Mouse (Mus musculus) left cerebral cortex, adult 8-10 months (tissue): ENCODE results near the gene Tns1. TPM values are rescaled to one million over a fixed set of nuclear protein-coding genes. Genes with fewer than 3 reads are reported as not detected.
"Not testable (repeated sequence)": the region's sequence is repeated elsewhere in the genome, so short reads cannot be mapped to it uniquely, and the experiment has no call there.

Experiments
- DNase-seq, 2 experiments: peaks; one replicate each; pipeline ENCODE4 v3.0.0; 2022; ENCODE audit warnings: low spot score in 2 of 2
- total RNA-seq, 4 experiments: library from RNA; stranded (reverse); gene quantifications; 2 replicates each; pipeline ENCODE4 v1.2.4; 2022

The Tns1 gene
- total RNA-seq, 4 experiments from 2014 or later: 40.6 to 59.2 (median 49.2) TPM

DNA sequence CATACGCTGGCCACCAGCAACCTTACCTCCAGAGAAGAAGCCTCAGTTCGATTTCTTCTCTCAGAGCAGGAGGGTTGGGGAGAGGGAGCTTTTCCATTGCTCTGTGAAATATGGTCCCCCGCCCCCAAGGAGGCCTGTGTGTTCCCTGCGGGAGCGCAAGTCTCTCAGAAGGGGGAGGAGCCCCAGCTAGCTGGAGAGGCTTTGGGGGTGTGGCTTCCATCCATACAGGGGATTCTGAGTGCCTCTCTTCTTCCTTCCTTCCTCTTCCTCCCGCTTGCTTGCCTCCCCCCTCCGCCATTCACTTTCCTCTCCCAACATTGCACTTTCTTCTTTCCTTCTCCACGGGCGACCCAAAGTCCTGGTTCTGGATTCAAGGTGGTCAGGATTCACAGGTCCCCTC, 210.2 kb downstream of the Tns1 start:
- DNase-seq: peak in 1 of 2 experiments; percentile 4

DNA sequence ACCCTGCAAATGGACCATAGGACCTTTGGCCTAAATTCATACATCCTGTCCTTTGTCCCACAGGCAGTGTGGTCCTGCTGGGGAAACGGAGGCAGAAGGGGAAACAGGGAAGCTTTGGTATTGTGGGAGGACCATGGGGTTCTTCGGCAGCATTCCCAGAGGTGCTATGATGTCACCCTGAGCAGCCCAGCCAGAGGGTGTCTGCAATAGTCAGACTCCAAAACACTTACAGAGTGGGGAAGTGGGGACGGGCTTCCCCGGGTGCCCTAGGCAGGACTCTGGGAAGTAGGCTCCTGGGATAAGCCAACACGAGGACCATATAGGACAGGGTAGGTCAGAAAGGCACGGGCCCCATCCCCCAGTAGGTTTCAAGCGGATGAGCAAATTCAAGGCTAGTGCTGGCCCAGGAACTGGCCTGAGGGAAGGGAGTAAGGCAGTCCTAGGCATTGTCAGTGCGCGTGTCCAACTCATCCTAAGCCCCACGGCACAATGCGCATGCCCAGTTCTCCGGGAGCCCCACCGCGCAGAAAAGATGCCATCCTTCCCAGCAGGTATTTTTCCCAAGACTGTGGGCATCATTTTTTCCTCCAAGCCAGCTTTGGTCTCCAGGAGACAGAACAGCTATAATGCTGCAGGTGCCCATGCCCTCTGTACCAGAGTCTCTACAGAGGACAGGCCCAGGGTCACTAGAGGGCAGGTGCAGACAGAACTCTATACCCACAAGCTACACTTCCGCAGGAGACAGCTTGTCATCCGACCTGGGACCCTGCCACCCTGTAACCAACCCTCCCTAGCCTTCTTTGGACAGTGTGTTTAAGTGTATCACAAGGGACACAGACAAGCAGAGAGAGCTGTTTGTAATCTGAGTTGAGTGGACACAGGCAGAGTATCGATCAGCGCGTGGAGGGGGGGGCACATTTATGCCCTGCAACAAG, 210.9 kb downstream of the Tns1 start:
- peak in 1 of 2 experiments; percentile 4 for DNase-seq

DNA sequence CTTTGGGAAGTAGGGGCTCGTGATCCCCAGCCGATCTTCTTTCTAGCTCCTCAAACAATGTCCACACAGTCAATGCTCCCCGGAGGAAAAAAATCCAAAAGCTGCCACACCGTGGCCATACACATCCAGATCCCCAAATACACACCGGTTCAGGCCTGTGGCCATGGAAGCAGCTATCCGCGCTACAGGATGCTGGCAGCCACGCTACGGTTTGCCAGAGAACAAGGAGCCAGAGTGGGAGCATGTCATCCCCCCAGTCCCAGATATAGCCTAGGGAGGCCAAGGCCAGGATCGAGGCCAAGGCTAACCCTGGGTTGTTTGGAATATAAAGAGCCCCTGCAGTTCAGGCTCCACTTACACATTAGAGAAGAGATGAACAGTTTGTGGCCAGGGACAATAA, 211.8 kb downstream of the Tns1 start:
- DNase-seq: peak in 1 of 2 experiments; percentile 2

DNA sequence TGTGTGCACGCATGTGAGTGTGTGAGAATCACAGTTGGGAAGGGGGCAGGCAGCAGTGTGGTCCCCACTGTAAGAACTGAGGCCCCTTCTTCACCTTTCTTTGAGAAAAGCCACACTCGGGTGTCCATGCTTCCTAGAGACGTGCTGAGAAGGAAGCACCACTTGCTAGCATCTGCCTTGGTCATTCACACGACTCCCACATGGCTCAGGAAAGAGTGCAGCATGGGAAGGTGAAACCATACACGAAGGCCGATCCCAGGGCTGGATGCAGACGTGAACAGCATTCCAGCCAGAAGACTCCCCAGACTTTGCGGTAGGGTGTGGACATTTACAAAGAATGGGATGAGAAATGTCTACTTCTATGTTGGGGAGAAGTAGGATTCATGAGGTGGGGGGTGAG, 212.3 kb downstream of the Tns1 start:
- DNase-seq: peak in 1 of 2 experiments; percentile 0

DNA sequence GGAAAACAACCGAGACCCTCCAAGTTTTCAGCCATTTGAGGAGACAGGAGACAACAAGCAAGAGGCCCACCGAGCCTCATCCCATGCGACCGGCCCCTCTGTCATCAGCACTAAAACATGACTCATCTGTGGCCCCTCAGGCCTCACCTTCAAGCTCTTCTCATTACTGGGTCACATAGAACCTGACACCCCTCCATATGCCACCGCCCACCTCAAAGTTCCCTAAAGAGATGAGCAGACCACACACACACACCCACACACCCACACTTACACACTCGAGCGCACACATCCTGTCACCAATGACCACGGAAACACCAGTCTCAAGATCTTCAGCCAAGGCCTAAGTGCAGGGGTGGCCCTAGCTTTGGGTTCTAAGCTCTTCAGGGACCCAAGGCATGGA, 213.5 kb downstream of the Tns1 start:
- DNase-seq: peak in 1 of 2 experiments; percentile 6

DNA sequence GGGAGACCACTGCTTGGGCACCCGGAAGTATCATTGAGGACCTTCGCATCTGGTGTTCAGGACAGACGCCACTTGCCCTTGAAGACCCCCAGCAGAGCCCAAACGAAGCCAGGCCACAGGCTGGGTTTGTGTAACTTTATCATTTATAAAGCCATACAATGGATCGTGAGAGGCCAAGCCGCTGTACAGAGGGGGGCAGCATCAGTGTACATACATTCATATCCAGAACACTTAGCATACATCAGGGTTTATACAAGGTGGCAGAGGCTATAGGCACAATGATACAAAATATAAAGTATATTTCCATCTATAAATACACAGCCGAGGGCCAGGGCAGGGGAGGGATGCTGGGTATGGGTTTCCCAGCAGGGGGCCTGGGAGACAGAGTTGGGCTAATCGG, 214.1 kb downstream of the Tns1 start:
- DNase-seq: peak in 1 of 2 experiments; percentile 1

DNA sequence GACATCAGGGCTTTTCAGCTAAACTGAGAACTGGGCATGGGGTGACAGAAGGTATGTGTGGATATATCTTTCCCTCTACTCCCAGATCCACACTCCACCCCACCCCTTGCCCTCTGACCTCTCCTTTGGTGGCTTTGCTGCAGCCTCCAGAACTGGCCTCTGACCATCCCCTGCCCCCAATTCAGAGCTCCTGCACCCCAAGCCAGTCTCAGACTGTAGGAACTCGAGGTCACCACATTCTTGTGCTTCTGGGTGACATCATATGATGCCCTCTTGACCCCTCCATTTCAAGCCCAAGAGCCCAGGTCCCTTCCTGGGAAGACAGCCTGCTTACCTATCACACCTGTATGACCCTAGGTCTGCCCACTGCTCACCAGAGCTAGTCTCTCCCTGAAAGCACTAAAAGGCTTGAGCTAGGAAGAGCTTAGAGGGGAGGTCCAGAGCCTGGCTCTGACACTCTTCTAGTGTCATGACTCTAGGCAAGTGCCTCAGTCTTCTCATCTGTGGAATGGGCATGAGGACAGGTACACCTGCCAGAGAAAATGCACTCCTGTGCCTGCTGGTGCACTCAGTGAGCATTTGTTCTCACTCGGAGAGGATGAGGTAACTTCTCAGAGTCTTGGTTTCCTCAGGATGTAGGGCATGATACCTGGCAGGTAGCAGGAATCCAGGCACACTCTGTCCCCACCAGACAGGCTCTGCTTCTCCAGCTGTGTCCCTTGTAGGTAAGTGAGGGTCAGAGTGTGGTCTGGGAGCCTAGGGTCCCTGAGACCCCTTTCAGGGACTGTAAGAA, 214.9 kb downstream of the Tns1 start:
- DNase-seq: no peak

DNA sequence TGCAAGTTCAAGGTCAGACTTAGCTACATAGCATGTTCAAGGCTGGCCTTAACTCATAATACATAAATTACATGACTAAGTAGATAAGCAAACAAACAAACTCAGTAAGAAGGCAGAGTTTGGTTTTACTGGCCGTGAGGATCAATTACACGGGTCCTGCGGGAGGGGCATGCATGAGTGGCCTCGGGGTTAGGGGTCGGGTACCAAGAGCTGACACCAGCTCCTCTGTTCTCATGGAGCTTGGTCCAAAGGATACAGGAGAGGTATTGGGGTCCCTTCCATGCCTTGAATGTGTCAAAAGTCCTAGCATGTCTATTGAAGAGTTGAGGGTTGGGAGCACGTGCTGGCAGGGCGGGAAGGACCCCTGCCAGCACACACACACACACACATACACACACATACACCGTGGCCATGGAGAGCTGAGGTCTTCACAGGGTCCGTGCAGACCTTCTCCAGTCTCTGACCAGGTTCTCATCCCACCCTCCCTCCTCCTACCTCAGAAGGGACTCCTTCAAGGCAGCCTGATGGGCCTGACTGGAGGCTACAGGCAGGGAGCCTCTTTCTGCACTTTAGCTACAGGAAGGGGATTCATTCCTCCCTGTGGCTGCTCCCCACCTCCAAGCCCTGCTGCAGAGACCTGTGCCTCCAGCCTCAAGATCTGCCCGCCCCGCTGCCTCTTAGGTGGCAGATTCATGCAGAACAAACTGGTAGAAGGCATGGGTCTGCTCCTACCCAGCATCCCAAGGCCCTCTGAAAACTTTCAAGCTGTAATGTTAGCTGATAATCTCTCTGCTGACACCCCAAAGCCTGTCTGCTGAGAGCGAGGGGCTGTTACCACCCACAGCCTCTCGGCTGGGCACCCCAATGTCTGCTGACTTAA, 215.9 kb downstream of the Tns1 start:
- DNase-seq: no peak

DNA sequence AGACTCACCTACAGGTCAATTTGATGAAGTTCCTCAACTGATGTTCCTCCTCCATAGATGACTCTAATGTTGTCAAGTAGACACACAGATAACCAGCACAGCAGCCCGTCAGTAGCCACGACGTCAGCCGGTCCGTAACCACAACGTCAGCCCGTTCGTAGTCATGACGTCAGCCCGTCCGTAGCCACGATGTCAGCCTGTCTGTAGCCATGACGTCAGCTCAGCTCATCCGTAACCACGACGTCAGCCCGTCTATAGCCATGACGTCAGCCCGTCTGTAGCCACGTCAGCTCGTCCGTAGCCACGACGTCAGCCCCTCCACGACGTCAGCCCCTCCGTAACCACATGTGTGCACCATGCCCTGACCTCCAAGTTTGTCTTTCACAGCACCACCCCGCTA, 217.1 kb downstream of the Tns1 start:
- no peak for DNase-seq

DNA sequence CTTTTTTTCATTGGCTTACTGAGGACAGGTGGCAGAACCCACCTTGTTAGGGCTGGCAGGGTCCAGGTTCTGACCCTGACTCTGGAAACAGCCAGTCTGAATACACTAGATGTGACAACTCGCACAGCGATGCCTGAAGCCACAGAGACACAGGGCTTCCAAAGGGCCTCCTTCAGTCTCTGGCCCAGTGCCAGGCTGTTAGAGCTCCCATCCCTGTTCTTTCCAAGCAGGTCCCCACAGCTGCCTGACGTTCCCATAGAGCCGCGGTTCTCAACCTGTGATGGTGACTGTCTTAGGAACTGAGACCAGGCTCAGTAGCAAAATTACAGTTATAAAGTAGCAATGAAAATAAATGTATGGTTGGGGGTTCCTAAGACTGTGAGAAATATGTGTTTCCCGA, 217.9 kb downstream of the Tns1 start:
- no peak for DNase-seq

DNA sequence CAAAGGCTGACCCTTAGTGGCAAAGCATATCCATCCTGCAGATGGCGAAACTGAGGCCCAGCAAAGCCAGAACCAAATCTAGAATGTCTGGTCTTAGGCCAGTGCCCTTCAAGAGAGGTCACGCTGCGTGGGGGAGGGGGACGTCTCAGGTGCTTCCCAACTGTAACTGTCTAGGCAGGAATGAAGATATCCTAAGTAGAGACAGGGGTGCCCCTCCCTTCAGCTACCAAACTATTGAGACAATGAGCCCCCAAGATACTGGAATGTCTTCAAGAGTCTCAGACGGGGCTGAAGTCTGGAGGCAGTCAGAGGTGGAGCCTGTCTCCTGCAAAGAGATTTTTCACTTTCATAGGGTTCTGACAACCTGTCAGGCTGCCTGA, 218.4 kb downstream of the Tns1 start:
- no peak for DNase-seq

DNA sequence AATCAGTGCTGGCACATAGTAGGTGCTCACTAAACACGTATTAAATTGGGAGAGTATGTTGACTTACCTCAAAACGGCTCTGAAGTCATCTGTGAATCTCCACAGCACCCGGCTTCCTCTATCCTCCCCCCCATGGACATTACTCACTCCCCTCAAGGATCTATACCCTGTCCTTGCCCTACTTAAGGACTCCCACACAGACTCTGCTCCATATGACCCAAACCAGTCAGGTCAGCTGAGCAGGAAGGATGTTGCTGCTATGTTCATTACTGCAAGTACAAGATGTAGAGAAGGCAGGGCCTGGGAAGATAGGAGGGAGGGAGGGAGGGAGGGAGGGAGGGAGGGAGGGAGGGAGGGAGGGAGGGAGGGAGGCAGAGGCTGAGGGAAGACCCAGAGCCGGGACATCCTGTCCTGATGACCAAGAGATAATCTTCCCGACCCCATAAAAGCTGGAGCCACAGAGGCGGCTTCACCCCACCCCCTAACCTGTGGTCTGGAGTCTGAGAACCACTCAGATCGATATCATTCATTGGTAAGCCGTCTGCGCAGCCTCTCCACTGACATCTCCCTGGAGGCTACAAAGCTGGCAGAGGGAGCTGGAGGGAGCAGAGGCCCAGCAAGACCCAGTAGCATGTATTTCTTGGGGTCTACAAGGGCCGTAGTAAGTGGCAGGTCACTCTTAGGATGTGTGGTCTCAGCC, 219.0 kb downstream of the Tns1 start:
- DNase-seq: no peak

DNA sequence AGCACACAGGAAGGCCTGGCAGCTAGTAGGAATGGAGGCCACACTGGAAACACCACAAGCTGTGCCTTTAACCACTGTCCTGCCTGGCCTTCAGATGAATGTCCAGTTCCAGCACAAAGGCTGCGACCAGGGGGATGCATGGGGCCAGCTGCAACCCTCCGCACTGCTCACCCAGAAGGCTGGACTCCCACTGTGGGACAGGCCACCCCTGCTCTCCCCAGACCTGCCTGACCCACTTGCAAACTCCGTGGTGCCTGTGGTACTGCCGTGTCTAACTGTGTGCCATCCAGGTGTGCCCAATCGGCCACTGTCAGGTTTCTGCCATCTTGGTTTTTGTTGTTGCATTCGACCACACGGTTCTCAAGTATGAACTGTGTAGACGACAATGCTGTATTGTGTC, 219.6 kb downstream of the Tns1 start:
- DNase-seq: no peak

DNA sequence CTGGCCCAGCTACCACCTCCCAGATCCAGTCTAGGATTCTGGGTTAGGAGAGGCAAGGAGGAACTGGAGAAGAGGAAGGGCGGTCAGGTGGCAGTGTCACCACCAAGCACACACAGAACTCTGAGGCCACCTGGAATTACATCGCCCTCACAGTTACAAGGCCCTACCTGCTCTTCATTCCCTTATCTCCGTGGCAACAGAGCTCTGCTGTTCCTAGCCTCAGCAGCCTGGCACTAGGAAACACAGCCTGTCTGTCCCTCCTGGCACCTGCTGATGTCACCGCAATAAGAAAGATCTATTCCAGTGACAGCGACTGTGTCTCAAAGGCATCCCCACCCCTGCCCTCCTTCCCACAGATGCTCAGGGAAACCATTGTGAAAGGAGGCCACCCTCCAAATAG, 221.2 kb downstream of the Tns1 start:
- no peak for DNase-seq

DNA sequence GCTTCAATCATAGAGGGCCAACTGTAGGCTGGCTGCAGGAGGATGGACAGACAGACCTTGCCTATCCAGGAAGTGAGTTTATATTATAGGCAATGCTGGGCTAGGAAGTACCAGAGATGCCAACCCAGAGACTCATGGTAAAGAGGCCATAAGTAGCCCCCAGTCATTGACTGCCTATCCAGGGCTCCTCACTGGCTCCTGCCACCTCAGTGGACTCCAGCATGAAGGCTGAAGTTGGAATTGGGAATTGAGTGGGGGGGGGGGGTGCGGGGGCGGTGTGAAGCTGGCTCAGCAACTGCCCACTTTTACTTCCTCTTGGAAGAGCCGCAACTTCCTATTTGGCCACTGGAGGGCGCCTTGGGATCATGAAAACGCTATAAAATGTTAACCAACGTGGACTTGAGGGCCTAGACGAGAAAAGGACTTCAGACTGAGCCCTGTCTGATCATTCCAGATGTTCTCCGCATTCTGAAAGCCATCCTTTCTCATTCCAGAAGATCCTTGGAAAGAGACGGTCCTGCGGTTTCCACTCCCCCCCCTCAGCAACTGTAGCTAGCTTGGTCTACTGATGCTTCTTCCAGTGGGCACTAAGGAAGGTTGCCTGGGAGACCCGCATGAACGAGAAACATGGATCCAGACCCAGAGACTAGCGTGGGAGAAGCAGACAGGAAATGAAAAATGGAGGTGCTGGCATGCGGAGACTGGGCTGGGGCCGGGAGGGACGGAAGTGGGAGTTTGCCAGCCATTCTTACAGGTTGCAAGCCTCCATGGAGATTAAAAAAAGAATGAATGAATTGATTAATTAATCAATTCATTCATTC, 221.9 kb downstream of the Tns1 start:
- peak in 1 of 2 experiments; percentile 70 for DNase-seq

DNA sequence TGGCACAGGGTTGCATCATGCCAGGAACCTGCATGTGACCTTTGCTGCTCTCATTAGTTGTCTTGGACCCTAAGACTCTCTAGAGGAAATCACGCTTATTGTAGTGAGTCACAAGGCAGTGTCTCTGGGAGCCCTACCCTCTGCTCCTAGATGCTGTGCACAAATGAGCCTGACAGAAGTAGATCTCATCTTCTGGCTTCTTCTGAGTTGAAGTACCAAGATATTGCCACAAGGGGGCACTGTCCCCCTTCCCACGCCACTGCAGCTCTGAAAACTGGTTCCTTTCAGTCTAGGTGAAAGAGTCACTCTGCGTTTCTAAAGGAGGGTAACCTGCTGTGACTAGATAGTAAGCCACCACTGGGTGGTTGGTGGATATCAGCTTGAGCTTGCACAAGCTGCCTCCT, 222.8 kb downstream of the Tns1 start:
- DNase-seq: peak in 1 of 2 experiments; percentile 68

DNA sequence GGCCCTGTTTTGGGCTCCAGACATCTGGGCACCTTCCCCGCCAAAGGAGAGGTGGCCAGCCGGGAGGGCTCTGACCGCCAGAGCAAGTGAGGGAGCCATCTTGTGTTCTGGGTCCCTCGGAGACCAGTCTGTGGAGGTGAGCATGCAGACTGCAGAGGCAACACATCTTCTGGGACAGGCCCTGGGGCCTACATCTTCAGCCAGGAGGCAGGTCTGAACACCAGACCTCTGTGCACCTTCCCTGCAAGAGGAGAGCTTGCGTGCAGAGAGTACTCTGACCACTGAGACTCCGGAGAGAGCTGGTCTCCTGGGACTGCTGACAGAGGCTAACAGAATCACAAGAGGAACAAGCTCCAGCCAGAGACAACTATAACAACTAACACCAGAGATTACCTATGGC, 228.8 kb downstream of the Tns1 start:
- DNase-seq: not testable (repeated sequence)

DNA sequence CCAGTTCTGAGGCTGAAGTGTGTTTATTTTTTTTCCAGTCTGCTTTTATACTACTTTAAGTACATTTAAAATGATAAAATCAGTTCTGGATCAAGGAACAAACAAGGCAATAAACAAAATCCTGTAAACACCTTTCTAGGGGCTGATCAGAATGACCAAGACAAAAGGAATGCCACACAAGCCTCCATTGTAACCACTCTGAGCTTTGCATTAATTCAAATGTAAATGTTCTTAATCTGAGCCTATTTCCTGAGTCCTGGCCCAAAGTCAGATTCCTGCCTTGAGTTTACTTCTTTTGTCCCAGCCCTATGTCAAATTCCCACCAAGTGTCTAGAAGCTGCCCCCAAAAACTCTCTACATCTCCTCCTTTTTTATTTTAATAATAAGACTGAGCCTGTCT, 243.5 kb downstream of the Tns1 start:
- no peak for DNase-seq

DNA sequence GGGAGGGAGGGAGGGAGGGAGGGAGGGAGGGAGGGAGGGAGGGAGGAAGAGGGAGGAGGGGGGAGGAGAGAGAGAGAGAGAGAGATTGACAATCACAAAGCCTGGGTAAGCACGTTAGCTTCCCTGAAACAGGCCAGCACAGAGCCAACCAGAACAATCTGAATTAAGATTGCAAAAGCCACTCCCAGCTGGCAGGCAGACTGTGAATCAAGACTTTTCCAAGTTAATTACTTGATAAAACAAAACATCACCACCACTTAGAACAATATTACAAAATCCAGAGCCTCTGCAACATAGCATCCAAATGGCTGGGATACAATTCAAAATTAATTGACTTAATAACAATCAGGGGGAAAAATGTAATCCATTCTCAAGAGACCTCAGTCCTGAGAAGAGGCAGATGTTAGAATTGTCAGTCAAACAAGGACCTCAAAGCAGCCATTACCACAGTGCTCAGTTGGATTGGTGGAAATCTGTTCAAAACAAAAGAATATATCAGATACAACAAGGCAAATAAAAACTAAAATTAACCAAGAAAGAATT, 248.5 kb downstream of the Tns1 start:
- DNase-seq: no peak

DNA sequence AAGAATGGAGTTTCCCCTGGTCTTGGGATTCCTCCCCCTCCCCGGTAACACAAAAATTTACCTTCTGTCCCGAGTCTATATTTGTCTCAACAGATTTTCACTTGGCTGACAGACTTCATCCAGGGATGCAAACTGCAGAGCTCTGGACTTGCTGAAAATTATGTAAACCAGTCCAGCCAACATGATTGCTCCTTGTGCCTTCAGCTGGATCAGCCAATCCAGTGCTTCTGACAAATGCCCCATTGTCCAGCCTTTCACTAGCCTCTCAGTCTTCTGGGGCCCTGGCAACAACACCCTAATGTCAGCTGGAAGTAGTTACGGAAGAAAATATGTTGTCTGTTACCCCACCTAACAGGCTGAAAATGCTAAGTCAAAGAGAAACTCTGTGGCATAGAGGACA, 259.9 kb downstream of the Tns1 start:
- DNase-seq: no peak
